Mouse (Mus musculus) ovary, adult 18-20 months (tissue): ENCODE results near the gene Ankrd33.
"Not testable (repeated sequence)": the region's sequence is repeated elsewhere in the genome, so short reads cannot be mapped to it uniquely, and the experiment has no call there.

Source experiments
- DNase-seq: peaks from one replicate; pipeline ENCODE4 v3.0.0; 2022; ENCODE audit warnings: low spot score, mixed read lengths

The Ankrd33 gene

GRCm38 (mm10) chr15:101086956-101087355, 28.6 kb upstream of the Ankrd33 start:
- peak; percentile 67 for DNase-seq

- DNase-seq = no peak
Observed at GRCm38 (mm10) chr15:101088291-101088690, 27.3 kb upstream of the Ankrd33 start.

- DNase-seq = no peak
Observed at GRCm38 (mm10) chr15:101091551-101091950, 24.0 kb upstream of the Ankrd33 start.

- no peak for DNase-seq
Observed at GRCm38 (mm10) chr15:101092121-101092828, 23.3 kb upstream of the Ankrd33 start.

DNA sequence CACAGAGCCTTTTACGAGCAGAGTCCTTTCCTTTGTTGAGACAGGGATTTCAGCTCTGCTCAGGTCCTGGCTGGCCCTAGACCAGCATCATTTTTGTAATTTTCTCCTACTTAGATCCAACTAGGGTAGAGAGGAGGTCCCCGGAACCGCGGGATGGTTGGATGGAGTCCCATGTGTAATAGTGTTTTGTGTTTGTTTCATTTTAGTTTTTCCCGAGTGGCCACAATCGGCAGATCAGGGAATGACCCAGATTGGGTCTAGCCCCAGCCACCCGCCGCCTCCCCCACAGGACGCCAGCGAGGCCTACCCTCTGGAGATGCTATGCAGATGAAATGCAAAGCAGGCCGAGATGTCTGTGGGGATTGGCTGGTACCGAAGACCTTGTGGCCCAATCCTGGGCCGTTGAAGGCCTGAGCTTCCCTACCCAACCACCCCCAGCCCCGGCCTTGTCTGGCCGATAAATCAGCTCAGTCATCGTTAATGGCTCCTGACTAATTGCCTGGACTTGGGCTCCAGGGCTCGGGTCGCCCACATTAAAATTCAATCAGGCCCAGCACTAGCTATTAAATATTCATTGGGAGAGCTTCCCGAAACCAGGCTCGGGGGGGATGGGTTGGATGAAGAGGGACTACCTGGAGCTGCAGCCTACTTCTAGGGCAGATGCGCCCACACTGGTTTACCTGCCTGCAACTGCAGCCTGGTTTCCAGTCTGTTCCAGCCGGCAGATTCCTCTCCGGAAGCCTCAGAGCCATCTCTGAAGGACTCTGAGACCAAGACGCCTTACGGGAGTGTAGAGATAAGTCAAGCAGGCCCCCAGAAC, 22.5 kb upstream of the Ankrd33 start:
- no peak for DNase-seq

DNA sequence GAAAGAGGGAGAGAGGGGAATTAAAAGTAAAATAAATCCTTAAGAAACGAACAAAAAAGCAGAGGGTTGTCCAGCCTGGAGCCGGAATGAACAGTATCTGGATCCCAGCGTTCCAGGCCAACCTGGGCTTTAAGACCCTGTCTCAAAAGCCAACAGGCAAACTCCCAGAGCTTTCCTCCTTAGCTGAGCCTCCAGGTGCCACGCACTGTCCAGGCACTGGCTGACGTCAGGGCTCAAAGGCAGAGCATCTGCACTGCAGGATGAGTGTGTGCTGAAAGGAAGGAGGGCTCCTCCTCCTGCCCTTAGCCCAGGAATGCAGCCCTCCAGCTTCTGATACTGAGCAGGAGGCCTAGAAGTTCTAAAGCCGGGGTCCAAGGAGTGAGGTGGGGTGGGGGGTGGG, 21.6 kb upstream of the Ankrd33 start:
- no peak for DNase-seq

DNA sequence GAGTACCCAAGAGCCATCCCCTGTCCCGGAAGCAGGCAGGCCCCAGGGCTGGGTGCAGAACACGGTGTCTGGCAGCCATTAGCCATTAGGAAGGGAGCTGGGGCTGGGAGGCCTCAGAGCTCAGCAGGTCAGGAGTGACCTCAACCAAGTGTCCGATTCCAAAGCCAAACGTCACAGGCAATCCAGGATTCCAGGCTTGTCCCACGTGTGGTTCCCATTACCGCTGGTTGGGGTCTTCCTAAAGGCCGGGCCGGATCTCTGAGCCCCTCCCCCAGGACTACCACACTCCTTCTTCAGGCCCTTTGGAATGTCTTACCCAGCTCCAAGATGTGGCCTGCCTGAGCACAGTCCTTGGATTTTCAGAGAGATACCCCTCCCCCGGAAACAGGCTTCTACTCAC, 20.6 kb upstream of the Ankrd33 start:
- no peak for DNase-seq

GRCm38 (mm10) chr15:101095392-101095791, 20.2 kb upstream of the Ankrd33 start:
- no peak for DNase-seq

- no peak for DNase-seq
Observed at GRCm38 (mm10) chr15:101097985-101098651, 17.4 kb upstream of the Ankrd33 start.

DNA sequence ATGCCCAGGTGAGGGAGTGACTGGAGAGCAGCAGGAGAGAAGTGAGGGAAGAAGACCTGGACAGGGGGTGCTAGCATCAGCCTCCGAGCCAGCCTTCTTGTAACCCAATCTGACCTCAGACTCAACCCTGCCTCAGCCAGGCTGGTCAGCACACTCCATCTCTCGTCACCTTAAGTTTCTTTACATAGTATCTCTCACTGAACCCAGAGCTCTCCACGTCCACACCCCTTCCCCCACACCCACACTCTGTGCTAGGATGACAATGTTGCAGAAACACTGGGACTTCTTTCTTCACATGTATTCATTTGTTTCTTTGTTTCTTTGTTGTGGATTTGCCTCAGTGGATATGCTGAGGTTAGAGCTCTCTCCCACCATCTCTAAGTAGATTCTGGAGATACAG, 14.6 kb upstream of the Ankrd33 start:
- no peak for DNase-seq

GRCm38 (mm10) chr15:101103605-101104304, 11.8 kb upstream of the Ankrd33 start:
- DNase-seq = no peak

GRCm38 (mm10) chr15:101105496-101105994, 10.0 kb upstream of the Ankrd33 start:
- peak; percentile 76 for DNase-seq

DNA sequence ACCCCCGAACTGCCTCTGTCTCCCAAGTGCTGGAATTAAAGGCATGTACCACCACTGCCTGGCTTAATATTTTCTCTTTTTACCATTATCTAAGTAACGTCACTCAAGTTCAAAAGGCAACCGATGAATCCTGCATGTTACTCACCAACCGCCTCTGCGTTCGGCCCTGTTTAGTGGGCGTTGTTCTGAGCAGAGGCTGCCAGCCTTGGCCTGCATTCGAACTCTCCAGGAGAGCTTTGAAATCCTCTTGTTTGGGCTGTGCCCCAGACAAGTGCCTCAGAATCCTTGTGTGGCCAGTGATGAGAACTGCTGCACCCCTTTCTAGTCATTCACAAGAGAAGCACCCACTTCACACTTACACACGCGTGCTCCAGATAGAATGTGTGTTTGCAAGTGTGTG, 9.5 kb upstream of the Ankrd33 start:
- no peak for DNase-seq

DNA sequence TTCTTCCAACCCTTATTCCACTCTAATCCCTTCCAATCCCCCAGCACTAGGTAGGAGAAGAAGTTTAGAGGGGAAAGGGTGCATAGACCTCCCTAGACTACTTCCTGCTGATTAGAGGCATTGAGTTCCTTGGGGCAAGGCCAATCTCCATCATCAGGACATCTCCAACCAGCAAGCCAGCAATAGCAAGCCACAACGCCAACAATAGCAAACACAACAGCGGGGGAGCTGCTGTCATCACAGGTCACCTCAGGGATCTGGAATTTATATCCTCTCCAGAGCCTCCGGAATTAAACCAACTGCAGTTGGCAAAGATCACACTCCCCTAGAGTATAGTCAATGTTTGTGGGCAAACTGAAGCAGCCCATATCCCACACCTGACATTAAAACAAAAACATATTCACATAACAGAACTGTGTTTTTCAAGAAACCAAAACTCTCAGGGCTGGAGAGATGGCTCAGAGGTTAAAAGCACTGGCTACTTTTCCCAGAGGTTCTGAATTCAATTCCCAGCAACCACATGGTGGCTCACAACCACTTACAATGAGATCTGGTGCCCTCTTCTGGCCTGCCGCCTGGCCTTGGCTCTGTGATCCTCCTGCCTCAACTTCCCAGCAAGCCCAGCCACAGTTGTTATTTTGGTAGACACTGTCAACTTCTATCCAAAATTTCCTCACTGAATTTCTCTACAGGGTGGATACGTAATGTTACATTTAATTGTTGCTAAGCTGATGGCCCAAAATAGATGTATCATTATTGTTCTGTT, 7.5 kb upstream of the Ankrd33 start:
- DNase-seq = no peak

GRCm38 (mm10) chr15:101113176-101113575, 2.4 kb upstream of the Ankrd33 start:
- peak; percentile 57 for DNase-seq

DNA sequence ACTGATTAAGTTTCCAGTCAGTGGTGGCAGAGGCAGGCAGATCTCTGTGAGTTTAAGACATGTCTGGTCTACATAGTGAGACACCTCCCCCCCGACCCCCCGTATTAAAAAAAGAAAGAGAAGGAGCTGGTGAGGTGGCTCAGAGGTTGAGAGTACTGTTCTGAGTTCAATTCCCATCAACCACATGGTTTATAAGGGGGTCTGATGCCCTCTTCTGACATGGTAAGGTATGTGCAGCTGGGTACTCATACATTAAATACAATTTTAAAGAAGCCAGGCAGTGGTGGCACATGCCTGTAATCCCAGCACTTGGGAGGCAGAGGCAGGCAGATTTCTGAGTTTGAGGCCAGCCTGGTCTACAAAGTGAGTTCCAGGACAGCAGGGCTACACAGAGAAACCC, 1.8 kb upstream of the Ankrd33 start:
- DNase-seq = not testable (repeated sequence)

DNA sequence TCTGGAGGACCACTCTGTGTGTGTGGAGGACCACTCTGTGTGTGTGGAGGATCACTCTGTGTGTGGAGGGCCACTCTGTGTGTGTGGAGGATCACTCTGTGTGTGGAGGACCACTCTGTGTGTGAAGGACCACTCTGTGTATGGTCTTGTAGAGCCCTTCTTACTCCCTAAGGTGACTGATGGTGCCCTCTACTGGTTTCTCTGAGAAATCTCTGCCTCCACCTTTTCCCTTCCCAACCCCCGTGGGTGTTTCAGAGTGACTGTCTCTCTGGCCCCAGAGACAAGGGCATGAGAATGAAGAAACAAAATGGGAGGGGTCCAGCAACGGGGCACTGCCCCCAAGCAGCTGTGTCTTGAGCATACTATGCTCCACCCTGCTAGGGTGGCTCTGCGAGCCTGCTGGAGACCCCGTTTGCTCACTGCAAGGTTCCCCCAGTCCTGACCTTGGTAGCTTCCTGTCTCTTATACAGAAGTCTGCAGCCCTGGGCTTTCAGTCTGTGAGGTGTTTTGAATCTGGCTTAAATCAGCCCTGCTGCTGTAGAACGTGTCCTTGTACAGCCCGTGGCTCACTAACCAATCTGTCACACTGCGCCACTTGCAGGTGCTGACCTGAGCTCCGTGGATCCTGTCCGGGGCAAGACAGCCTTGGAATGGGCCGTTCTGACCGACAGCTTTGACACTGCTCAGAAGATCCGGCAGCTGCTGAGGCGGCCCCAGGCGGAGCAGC, 3.0 kb downstream of the Ankrd33 start:
- DNase-seq = no peak

- no peak for DNase-seq
Observed at GRCm38 (mm10) chr15:101121411-101122289, 6.1 kb downstream of the Ankrd33 start.

DNA sequence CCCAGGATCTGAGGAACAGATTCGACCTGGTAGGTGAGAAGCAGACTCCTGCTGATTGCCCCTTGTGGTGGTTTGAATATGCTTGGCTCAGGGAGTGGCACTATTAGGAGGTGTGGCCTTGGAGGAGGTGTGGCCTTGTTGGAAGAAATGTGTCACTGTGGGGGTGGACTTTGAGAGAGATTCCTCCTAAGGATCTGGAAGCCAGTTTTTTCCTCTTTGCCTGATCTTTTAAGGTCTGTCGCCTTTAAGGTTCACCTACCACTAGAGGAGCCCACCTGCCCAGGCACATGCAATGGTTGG, 6.7 kb downstream of the Ankrd33 start:
- no peak for DNase-seq

GRCm38 (mm10) chr15:101123202-101123601, 7.6 kb downstream of the Ankrd33 start:
- no peak for DNase-seq
